Mouse (Mus musculus): ENCODE data around the gene Gm45140. TPM values are rescaled to one million over a fixed set of nuclear protein-coding genes. Genes with fewer than 3 reads are reported as not detected.

Gene Gm45140
- total RNA-seq, 1 experiment, result 2.6 TPM

DNA sequence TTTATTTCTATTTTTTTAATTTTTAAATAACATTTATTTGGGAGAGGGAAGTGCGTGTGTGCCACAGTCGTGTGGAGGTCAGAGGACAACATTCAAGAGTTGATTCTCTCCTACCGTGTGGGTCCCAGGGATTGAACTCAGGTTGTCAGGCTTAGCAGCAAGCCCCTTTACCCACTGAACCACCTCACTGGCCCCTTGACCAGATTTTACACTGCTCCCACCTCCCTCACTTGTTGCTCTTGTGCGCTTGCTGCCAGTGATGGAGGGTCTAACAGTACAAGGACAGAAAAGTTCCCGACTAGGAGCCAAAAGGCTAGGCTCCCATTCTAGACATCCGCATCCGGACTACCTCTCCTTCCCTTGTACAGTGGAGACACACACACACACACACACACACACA, 30.1 kb downstream of the Gm45140 start:
- no peak overlapping the region for H3K27ac ChIP-seq (ENCODE audit: insufficient read depth, low read depth, low read length, poor library complexity, severe bottlenecking)
- in situ Hi-C loops (cut with MboI; ENCODE audit: low sequenced_read_pairs in 2 of 2, unreplicated experiment in 2 of 2), result no loop called here
- DNase-seq (ENCODE audit: low read depth, low spot score), result no peak
- H3K9ac ChIP-seq (ENCODE audit: insufficient read depth, low read depth, low read length, poor library complexity, severe bottlenecking), result no peak overlapping the region
- no peak for TF ChIP-seq CHD2 (IDR thresholded peaks at IDR 0.05; ENCODE audit: low read depth, low read length)
- no peaks in the 10 kb centered on the region for H3K36me3 ChIP-seq (ENCODE audit: control insufficient read depth, insufficient read depth, low read length, poor library complexity, severe bottlenecking)
- no peaks in the 10 kb centered on the region for H3K9me3 ChIP-seq (ENCODE audit: control insufficient read depth, insufficient read depth, low read depth, low read length)
- no peak overlapping the region for H3K4me3 ChIP-seq (ENCODE audit: insufficient read depth in 1 of 2, low read depth in 1 of 2, low read length in 2 of 2, poor library complexity in 1 of 2, severe bottlenecking in 1 of 2)
- H3K4me1 ChIP-seq (ENCODE audit: control insufficient read depth in 2 of 2, insufficient read depth in 2 of 2, low read length in 2 of 2, poor library complexity in 1 of 2), result no peaks in the 10 kb centered on the region

DNA sequence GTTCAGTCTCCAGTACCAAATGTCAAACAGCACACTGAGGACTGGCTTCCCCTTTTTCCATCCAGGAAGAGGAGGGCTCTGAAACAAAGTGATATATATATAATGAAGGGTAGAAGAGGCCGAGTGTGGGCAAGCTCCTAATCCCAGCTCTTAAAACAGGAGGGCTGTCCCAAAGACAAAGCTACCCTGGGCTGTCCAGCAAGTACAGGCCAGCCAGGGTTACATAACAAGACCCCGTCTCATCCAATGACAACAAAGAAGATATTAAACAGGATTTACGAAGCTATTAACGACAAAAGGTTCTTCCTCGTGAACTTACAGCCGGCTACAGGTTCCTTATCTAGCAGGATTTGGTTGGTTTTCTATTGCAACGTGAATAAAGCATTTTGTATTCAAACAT, 30.7 kb downstream of the Gm45140 start:
- Histone ChIP-seq H3K4me1 (ENCODE audit: control insufficient read depth in 2 of 2, insufficient read depth in 2 of 2, low read length in 2 of 2, poor library complexity in 1 of 2) (no peaks in the 10 kb centered on the region), H3K9me3 (ENCODE audit: control insufficient read depth, insufficient read depth, low read depth, low read length) (no peaks in the 10 kb centered on the region), H3K9ac (ENCODE audit: insufficient read depth, low read depth, low read length, poor library complexity, severe bottlenecking) (no peak overlapping the region), H3K36me3 (ENCODE audit: control insufficient read depth, insufficient read depth, low read length, poor library complexity, severe bottlenecking) (no peaks in the 10 kb centered on the region), H3K4me3 (ENCODE audit: insufficient read depth in 1 of 2, low read depth in 1 of 2, low read length in 2 of 2, poor library complexity in 1 of 2, severe bottlenecking in 1 of 2) (no peak overlapping the region), H3K27ac (ENCODE audit: insufficient read depth, low read depth, low read length, poor library complexity, severe bottlenecking) (no peak overlapping the region)
- TF ChIP-seq ZC3H11A (IDR thresholded peaks at IDR 0.05; ENCODE audit: borderline replicate concordance, low read depth, low read length) (no peak), MAFK (IDR thresholded peaks at IDR 0.05; ENCODE audit: insufficient read depth, low read depth, low read length) (no peak), CHD2 (IDR thresholded peaks at IDR 0.05; ENCODE audit: low read depth, low read length) (no peak), HCFC1 (IDR thresholded peaks at IDR 0.05; ENCODE audit: borderline replicate concordance, insufficient read depth, low read length) (no peak), ZNF384 (IDR thresholded peaks at IDR 0.05; ENCODE audit: low read depth, low read length) (no peak)
- no peak for DNase-seq (ENCODE audit: low read depth, low spot score)
- in situ Hi-C loops (cut with MboI; ENCODE audit: low sequenced_read_pairs in 2 of 2, unreplicated experiment in 2 of 2), result no loop called here

DNA sequence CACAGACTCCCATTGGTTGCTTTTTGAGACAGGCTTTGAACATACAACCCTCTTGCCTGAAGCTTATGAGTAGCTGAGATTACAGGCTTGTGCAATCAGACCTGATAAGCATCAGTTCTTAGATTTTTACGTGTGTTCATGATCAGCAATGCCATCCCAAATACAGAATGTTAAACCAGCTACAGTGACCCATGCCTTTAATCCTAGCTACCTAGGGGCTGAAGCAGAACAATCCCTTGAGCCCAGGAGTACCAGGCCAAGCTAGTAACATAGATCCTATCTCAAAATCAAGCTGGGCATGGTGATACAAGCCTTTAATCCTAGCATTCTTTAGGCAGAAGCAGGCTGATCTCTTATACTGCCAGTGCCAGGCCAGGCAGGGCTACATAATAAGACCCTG, 31.6 kb downstream of the Gm45140 start:
- no peak for DNase-seq (ENCODE audit: low read depth, low spot score)
- no peak overlapping the region for H3K27ac ChIP-seq (ENCODE audit: insufficient read depth, low read depth, low read length, poor library complexity, severe bottlenecking)
- in situ Hi-C loops (cut with MboI; ENCODE audit: low sequenced_read_pairs in 2 of 2, unreplicated experiment in 2 of 2), result no loop called here
- no peaks in the 10 kb centered on the region for H3K9me3 ChIP-seq (ENCODE audit: control insufficient read depth, insufficient read depth, low read depth, low read length)
- TF ChIP-seq ZNF384 (IDR thresholded peaks at IDR 0.05; ENCODE audit: low read depth, low read length), result no peak
- no peak for TF ChIP-seq ZC3H11A (IDR thresholded peaks at IDR 0.05; ENCODE audit: borderline replicate concordance, low read depth, low read length)
- TF ChIP-seq MAFK (IDR thresholded peaks at IDR 0.05; ENCODE audit: insufficient read depth, low read depth, low read length), result no peak
- H3K9ac ChIP-seq (ENCODE audit: insufficient read depth, low read depth, low read length, poor library complexity, severe bottlenecking), result no peak overlapping the region
- no peaks in the 10 kb centered on the region for H3K4me1 ChIP-seq (ENCODE audit: control insufficient read depth in 2 of 2, insufficient read depth in 2 of 2, low read length in 2 of 2, poor library complexity in 1 of 2)
- no peak overlapping the region for H3K4me3 ChIP-seq (ENCODE audit: insufficient read depth in 1 of 2, low read depth in 1 of 2, low read length in 2 of 2, poor library complexity in 1 of 2, severe bottlenecking in 1 of 2)
- no peaks in the 10 kb centered on the region for H3K36me3 ChIP-seq (ENCODE audit: control insufficient read depth, insufficient read depth, low read length, poor library complexity, severe bottlenecking)

DNA sequence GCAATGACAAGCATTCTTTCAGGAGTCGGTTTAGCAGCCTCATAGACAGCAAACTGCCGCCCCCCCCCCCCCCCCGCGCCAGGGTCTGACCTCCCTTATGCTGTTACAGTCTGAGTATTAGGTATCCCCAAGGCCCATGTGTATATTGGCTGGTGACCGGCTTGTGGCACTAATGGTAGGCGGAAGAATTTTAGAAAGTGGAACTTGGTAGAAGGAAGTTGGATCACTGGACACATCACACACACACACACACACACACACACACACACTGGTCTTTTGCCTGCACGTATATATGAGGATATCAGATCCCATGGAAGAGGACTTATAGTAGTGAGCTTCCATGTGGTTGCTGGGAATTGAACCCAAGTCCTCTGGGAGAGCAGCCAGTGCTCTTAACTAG, 33.1 kb downstream of the Gm45140 start:
- Histone ChIP-seq H3K36me3 (ENCODE audit: control insufficient read depth, insufficient read depth, low read length, poor library complexity, severe bottlenecking) (no peaks in the 10 kb centered on the region), H3K9me3 (ENCODE audit: control insufficient read depth, insufficient read depth, low read depth, low read length) (no peaks in the 10 kb centered on the region), H3K9ac (ENCODE audit: insufficient read depth, low read depth, low read length, poor library complexity, severe bottlenecking) (no peak overlapping the region), H3K4me3 (ENCODE audit: insufficient read depth in 1 of 2, low read depth in 1 of 2, low read length in 2 of 2, poor library complexity in 1 of 2, severe bottlenecking in 1 of 2) (no peak overlapping the region), H3K4me1 (ENCODE audit: control insufficient read depth in 2 of 2, insufficient read depth in 2 of 2, low read length in 2 of 2, poor library complexity in 1 of 2) (peaks cover 0 to 2% of the 10 kb centered on the region in 2 experiments; a peak in 1 of 4 replicates), H3K27ac (ENCODE audit: insufficient read depth, low read depth, low read length, poor library complexity, severe bottlenecking) (no peak overlapping the region)
- no peak for DNase-seq (ENCODE audit: low read depth, low spot score)
- no peak for TF ChIP-seq CHD2 (IDR thresholded peaks at IDR 0.05; ENCODE audit: low read depth, low read length)
- no peak for TF ChIP-seq ZNF384 (IDR thresholded peaks at IDR 0.05; ENCODE audit: low read depth, low read length)
- TF ChIP-seq MAFK (IDR thresholded peaks at IDR 0.05; ENCODE audit: insufficient read depth, low read depth, low read length), result no peak
- no peak for TF ChIP-seq HCFC1 (IDR thresholded peaks at IDR 0.05; ENCODE audit: borderline replicate concordance, insufficient read depth, low read length)
- no peak for TF ChIP-seq ZC3H11A (IDR thresholded peaks at IDR 0.05; ENCODE audit: borderline replicate concordance, low read depth, low read length)
- in situ Hi-C loops (cut with MboI; ENCODE audit: low sequenced_read_pairs in 2 of 2, unreplicated experiment in 2 of 2), result no loop called here

DNA sequence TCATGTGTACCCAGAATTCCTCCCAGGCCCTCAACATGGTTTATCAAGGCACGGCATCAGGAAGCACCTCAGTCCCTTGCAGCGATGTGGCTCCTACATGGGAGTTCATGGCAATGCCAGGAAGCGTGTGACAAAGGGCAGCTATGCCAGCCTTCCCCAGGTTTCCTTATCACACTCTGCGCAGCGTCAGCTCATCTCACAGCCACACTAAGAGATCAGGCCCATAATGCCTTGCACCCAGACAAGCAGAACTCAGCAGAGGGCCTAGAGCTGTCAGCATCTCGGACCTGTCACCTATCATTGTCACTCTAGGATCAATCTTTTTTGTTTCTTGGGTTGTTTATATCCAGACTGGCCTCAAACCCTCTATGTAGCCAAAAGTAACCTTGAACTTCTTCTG, 36.0 kb downstream of the Gm45140 start:
- in situ Hi-C loops (cut with MboI; ENCODE audit: low sequenced_read_pairs in 2 of 2, unreplicated experiment in 2 of 2), result no loop called here
- Histone ChIP-seq H3K4me1 (ENCODE audit: control insufficient read depth in 2 of 2, insufficient read depth in 2 of 2, low read length in 2 of 2, poor library complexity in 1 of 2) (peaks cover 9 to 19% of the 10 kb centered on the region in 2 experiments), H3K27ac (ENCODE audit: insufficient read depth, low read depth, low read length, poor library complexity, severe bottlenecking) (no peak overlapping the region), H3K9ac (ENCODE audit: insufficient read depth, low read depth, low read length, poor library complexity, severe bottlenecking) (no peak overlapping the region), H3K9me3 (ENCODE audit: control insufficient read depth, insufficient read depth, low read depth, low read length) (no peaks in the 10 kb centered on the region), H3K4me3 (ENCODE audit: insufficient read depth in 1 of 2, low read depth in 1 of 2, low read length in 2 of 2, poor library complexity in 1 of 2, severe bottlenecking in 1 of 2) (no peak overlapping the region), H3K36me3 (ENCODE audit: control insufficient read depth, insufficient read depth, low read length, poor library complexity, severe bottlenecking) (no peaks in the 10 kb centered on the region)
- TF ChIP-seq ZC3H11A (IDR thresholded peaks at IDR 0.05; ENCODE audit: borderline replicate concordance, low read depth, low read length), result no peak
- no peak for TF ChIP-seq ZNF384 (IDR thresholded peaks at IDR 0.05; ENCODE audit: low read depth, low read length)
- TF ChIP-seq MAFK (IDR thresholded peaks at IDR 0.05; ENCODE audit: insufficient read depth, low read depth, low read length), result no peak
- no peak for TF ChIP-seq CHD2 (IDR thresholded peaks at IDR 0.05; ENCODE audit: low read depth, low read length)
- TF ChIP-seq HCFC1 (IDR thresholded peaks at IDR 0.05; ENCODE audit: borderline replicate concordance, insufficient read depth, low read length), result no peak
- DNase-seq (ENCODE audit: low read depth, low spot score), result no peak
